Mouse (Mus musculus) ES-E14 (cell line): ENCODE results near the gene Gm49395.

Experiments
- CHD2 ChIP-seq: IDR thresholded peaks from 2 replicates; pipeline ENCODE4 v1.6.1; 2014; ENCODE audit warnings: mild to moderate bottlenecking, low read depth, low read length, inconsistent platforms
- ZC3H11A ChIP-seq: IDR thresholded peaks from 2 replicates; pipeline ENCODE4 v1.6.1; 2012; ENCODE audit warnings: low read depth, mild to moderate bottlenecking, inconsistent platforms, low read length, borderline replicate concordance
- ZNF384 ChIP-seq: IDR thresholded peaks from 2 replicates; pipeline ENCODE4 v1.6.1; 2012; ENCODE audit warnings: low read depth, low read length, inconsistent platforms

DNA sequence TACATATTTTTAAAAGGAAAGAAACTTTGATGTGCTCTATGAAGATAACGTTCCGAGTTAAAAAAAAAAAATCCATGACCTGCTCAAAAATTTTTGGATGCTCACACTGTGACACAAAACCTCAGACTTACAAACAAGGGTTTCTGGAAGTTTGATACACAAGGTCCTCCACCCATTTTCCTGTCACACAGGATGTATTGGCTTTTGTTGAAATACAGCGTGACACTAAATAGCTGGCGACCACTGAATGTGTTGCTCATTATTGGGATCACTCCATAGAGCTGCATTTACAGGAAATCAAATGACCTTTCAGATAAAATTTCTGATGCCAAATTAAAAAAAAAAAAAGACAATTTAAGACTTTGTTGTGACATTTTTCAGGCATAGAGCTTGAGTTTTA lies 23.4 kb upstream of the Gm49395 start:
- TF ChIP-seq ZC3H11A (no peak), CHD2 (no peak), ZNF384 (no peak)
